In genomic region chr4:9135481-9136187, GRCm38 (mm10) we compare ENCODE assay signal across 9 mouse cellular contexts.
DNase-seq lines count a peak whose midpoint lies in the region; ATAC-seq lines count a peak whose summit lies in the region.
"Had no signal": no experiment of that assay in that cellular context is flagged by ENCODE, and none has a peak within 500 bp of the region (broad histone marks: within the 10 kb centered on the region; RNA-seq: fewer than 3 reads in every experiment).

No protein-coding gene starts in this region.

- ATAC-seq in forebrain, embryonic 11.5 days (replicated peaks; ENCODE audit: low FRiP score) = peak; percentile 82
- peak; percentile 79 for ATAC-seq in heart, embryonic 16.5 days (replicated peaks; ENCODE audit: extremely low read depth, insufficient read depth, low FRiP score)
- peak; percentile 62 for ATAC-seq in liver, embryonic 13.5 days (ENCODE audit: low read depth)
- ATAC-seq in stomach, embryonic 15.5 days (ENCODE audit: insufficient read depth, low FRiP score, low read depth) = peak; percentile 83

- DNase-seq in CD8-positive naive resting alpha-beta T cell, adult 2 months (ENCODE audit: low read depth in 2 of 2, low spot score in 2 of 2) = peak; percentile 77 to 86
- peak; percentile 86 for DNase-seq in c-Kit-positive CD71-negative TER-119-negative erythroid progenitor cells, embryonic 14.5 days (ENCODE audit: low read depth)
- peak; percentile 95 for DNase-seq in forebrain, embryonic 11.5 days (ENCODE audit: low spot score)
- DNase-seq in kidney, postnatal 25 days = peak; percentile 88 to 96
- DNase-seq in liver, embryonic 13.5 days = peak; percentile 56
- DNase-seq in neural tube, embryonic 10.5 days (ENCODE audit: extremely low spot score, low spot score) = peak; percentile 99

- peak overlapping the region; percentile 50; the same call in 1 of the 2 replicates for H3K4me2 ChIP-seq in forebrain, embryonic 11.5 days (ENCODE audit: low read depth, low read length, severe bottlenecking)
- peak overlapping the region; percentile 79 for H3K4me2 ChIP-seq in heart, embryonic 16.5 days (ENCODE audit: low read depth, low read length)
- peak overlapping the region; percentile 64 for H3K4me2 ChIP-seq in liver, embryonic 13.5 days
- peak overlapping the region; percentile 68 for H3K4me2 ChIP-seq in stomach, embryonic 15.5 days

- H3K4me3 ChIP-seq in forebrain, embryonic 11.5 days (ENCODE audit: low read depth, low read length) = no peak overlapping the region
- H3K4me3 ChIP-seq in heart, embryonic 16.5 days (ENCODE audit: low read length) = peak overlapping the region; percentile 50
- peak overlapping the region; percentile 35 for H3K4me3 ChIP-seq in liver, embryonic 13.5 days (replicated peaks)
- H3K4me3 ChIP-seq in stomach, embryonic 15.5 days (replicated peaks) = peak overlapping the region; percentile 29
- H3K4me3 ChIP-seq: erythroblast, embryonic 14.5 days had no signal

- no peaks in the 10 kb centered on the region for H3K27me3 ChIP-seq in forebrain, embryonic 11.5 days (ENCODE audit: control insufficient read depth, insufficient read depth, low read length)
- no peaks in the 10 kb centered on the region for H3K27me3 ChIP-seq in heart, embryonic 16.5 days (ENCODE audit: control insufficient read depth, insufficient read depth, low read length)
- H3K27me3 ChIP-seq in liver, embryonic 13.5 days = no peaks in the 10 kb centered on the region
- H3K27me3 ChIP-seq in stomach, embryonic 15.5 days (replicated peaks) = no peaks in the 10 kb centered on the region

- H3K4me1 ChIP-seq in forebrain, embryonic 11.5 days (replicated peaks; ENCODE audit: control insufficient read depth, insufficient read depth, low read length) = peaks cover 3% of the 10 kb centered on the region
- H3K4me1 ChIP-seq in heart, embryonic 16.5 days (ENCODE audit: control insufficient read depth, insufficient read depth, low read length) = peaks cover 34% of the 10 kb centered on the region
- peaks cover 5% of the 10 kb centered on the region; the same call in 1 of the 2 replicates for H3K4me1 ChIP-seq in liver, embryonic 13.5 days (replicated peaks)
- peaks cover 7% of the 10 kb centered on the region; the same call in 1 of the 2 replicates for H3K4me1 ChIP-seq in stomach, embryonic 15.5 days

- 11% methylated on average over 21 of the region's 21 CpGs for WGBS in forebrain, embryonic 11.5 days
- WGBS in heart, embryonic 16.5 days = 8% methylated on average over 21 of the region's 21 CpGs
- WGBS in liver, embryonic 13.5 days (ENCODE audit: insufficient replicate concordance) = 12% methylated on average over 21 of the region's 21 CpGs
- WGBS in stomach, embryonic 15.5 days = 11% methylated on average over 21 of the region's 21 CpGs

- no peaks in the 10 kb centered on the region for H3K36me3 ChIP-seq in forebrain, embryonic 11.5 days (ENCODE audit: control insufficient read depth, insufficient read depth, low read length)
- no peaks in the 10 kb centered on the region for H3K36me3 ChIP-seq in heart, embryonic 16.5 days (ENCODE audit: control insufficient read depth, insufficient read depth)
- no peaks in the 10 kb centered on the region for H3K36me3 ChIP-seq in liver, embryonic 13.5 days
- H3K36me3 ChIP-seq in stomach, embryonic 15.5 days = no peaks in the 10 kb centered on the region

- no peak overlapping the region for H3K27ac ChIP-seq in forebrain, embryonic 11.5 days (ENCODE audit: low read depth, low read length)
- H3K27ac ChIP-seq in heart, embryonic 16.5 days (ENCODE audit: low read length) = no peak overlapping the region
- no peak overlapping the region for H3K27ac ChIP-seq in liver, embryonic 13.5 days
- H3K27ac ChIP-seq in stomach, embryonic 15.5 days = no peak overlapping the region

- no peaks in the 10 kb centered on the region for H3K9me3 ChIP-seq in forebrain, embryonic 11.5 days (ENCODE audit: control insufficient read depth, low read length)
- 0 out of 2 replicates have a peak, but pooled peaks cover 2% of the 10 kb centered on the region for H3K9me3 ChIP-seq in heart, embryonic 16.5 days (replicated peaks; ENCODE audit: control insufficient read depth, low read length)
- H3K9me3 ChIP-seq in liver, embryonic 13.5 days (replicated peaks) = no peaks in the 10 kb centered on the region
- H3K9me3 ChIP-seq in stomach, embryonic 15.5 days = no peaks in the 10 kb centered on the region

- H3K9ac ChIP-seq in forebrain, embryonic 11.5 days (ENCODE audit: low read length) = no peak overlapping the region; the same call in 1 of the 2 replicates
- H3K9ac ChIP-seq in heart, embryonic 16.5 days (ENCODE audit: low read length) = peak overlapping the region; percentile 76
- no peak overlapping the region; the same call in 1 of the 2 replicates for H3K9ac ChIP-seq in liver, embryonic 13.5 days
- H3K9ac ChIP-seq in stomach, embryonic 15.5 days = no peak overlapping the region
